Mouse (Mus musculus) spleen, adult 2 months (tissue): Measurements from ENCODE around the gene Krtdap. TPM values are rescaled to one million over a fixed set of nuclear protein-coding genes. Genes with fewer than 3 reads are reported as not detected.

Experiments
- DNase-seq, 2 experiments: peaks; one replicate each; pipeline versions ENCODE4 v3.0.0 to v3.0.0-alpha.2; 2012 to 2021; ENCODE audit warnings: low spot score in 2 of 2, low read depth in 1 of 2
- H3K27ac ChIP-seq: fragments of 200-500 bp; 2 replicates; pipeline ENCODE4 v1.5.1; 2012; ENCODE audit warnings: low read length, inconsistent platforms; ENCODE audit not compliant: insufficient read depth
- H3K27me3 ChIP-seq: fragments of 200-500 bp; 2 replicates; pipeline ENCODE4 v1.6.1; 2012; ENCODE audit warnings: mild to moderate bottlenecking, moderate library complexity, low read length, inconsistent platforms; ENCODE audit not compliant: control insufficient read depth, insufficient read depth
- H3K36me3 ChIP-seq: fragments of 200-500 bp; 2 replicates; pipeline ENCODE4 v1.6.1; 2012; ENCODE audit warnings: mild to moderate bottlenecking, low read length, inconsistent platforms; ENCODE audit not compliant: control insufficient read depth, insufficient read depth
- H3K4me1 ChIP-seq: fragments of 200-500 bp; 2 replicates; pipeline ENCODE4 v1.6.1; 2011; ENCODE audit warnings: inconsistent platforms; ENCODE audit not compliant: control insufficient read depth, insufficient read depth, insufficient read length
- H3K4me3 ChIP-seq: fragments of 200-500 bp; 2 replicates; pipeline ENCODE4 v1.5.1; 2011; ENCODE audit warnings: mild to moderate bottlenecking, inconsistent platforms; ENCODE audit not compliant: insufficient read depth, insufficient read length; ENCODE audit errors: extremely low read depth
- CTCF ChIP-seq: fragments of 200-500 bp; IDR thresholded peaks from 2 replicates; pipeline ENCODE4 v1.5.1; 2011; ENCODE audit warnings: mild to moderate bottlenecking, inconsistent platforms; ENCODE audit not compliant: insufficient read depth, insufficient read length, insufficient replicate concordance; ENCODE audit errors: extremely low read depth
- POLR2A ChIP-seq: fragments of 200-500 bp; IDR thresholded peaks from 2 replicates; pipeline ENCODE4 v1.6.1; 2011; ENCODE audit warnings: low read depth, low read length, inconsistent platforms
- WGBS: fragments of 180-500 bp; shearing (Covaris S2); methylation state at CpG from one replicate; pipeline ENCODE4 v1.1.7; 2018; 5-methylcytosine and 5-hydroxymethylcytosine counted together
- polyA plus RNA-seq: library from polyadenylated mRNA; depleted of rRNA; stranded (reverse); fragments of >200 nt; gene quantifications from 2 replicates; pipeline ENCODE4 v1.2.3, GENCODE M21; 2012

The Krtdap gene
- polyA plus RNA-seq, 1 experiment, result not detected

- TF ChIP-seq CTCF, result no peak
- no peak for TF ChIP-seq POLR2A
- no peak for DNase-seq
- WGBS, result 85% methylated on average over 9 of the region's 9 CpGs
- Histone ChIP-seq H3K4me1 (no peaks in the 10 kb centered on the region), H3K27me3 (no peaks in the 10 kb centered on the region), H3K36me3 (no peaks in the 10 kb centered on the region), H3K4me3 (no peak overlapping the region), H3K27ac (no peak overlapping the region)
These were observed 16.5 kb downstream of the Krtdap start for GRCm38 (mm10) chr7:30804026-30804715.

DNA sequence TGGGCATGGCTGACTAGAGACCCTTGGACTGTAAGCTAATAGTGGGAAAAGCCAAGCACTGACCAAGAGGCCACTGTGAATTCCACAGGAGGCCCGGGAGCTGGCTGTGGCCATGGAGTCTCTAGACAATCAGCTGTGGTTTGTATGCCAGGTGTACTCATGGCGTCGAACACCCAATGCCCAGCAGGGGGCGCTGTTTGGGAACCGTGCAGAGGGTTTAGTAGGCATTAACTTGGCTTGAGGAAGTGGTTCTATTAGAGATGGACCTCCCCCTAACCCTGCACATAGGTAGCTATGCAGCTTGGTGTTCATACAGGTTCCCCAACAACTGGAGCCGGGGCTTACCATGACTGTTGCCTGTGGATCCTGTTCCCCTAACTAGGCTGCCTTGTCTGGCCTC, 18.2 kb downstream of the Krtdap start:
- WGBS, result 40% methylated on average over 6 of the region's 6 CpGs
- peak; percentile 55 to 77 for DNase-seq
- no peaks in the 10 kb centered on the region for H3K36me3 ChIP-seq

DNA sequence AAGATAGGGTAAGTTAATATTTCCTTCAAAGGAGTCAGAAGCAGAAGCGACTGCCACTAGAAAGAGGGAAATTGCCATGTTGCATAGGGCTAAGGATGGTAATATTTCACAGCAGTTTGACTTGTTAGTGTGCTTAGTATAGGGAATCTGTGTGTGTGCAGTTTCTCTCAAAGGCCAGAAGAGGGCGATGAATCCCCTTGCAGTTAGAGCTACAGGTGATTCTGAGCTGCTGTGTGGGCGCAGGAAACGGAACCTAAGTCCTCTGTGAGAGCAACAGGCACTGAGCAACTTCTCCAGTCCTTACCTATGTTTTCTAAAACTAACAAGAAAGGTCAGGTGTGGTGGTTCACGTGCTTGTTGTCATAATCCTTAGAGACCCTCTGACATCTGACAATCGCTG, 22.6 kb downstream of the Krtdap start:
- no peak for DNase-seq
- TF ChIP-seq POLR2A, result no peak
- TF ChIP-seq CTCF, result peak; percentile 35; the same call in 1 of the 2 replicates
- no peaks in the 10 kb centered on the region for H3K36me3 ChIP-seq
- no peak overlapping the region for H3K27ac ChIP-seq
- H3K27me3 ChIP-seq, result no peaks in the 10 kb centered on the region
- peaks cover 5% of the 10 kb centered on the region; the same call in 1 of the 2 replicates for H3K4me1 ChIP-seq
- WGBS, result 78% methylated on average over 6 of the region's 6 CpGs
- no peak overlapping the region for H3K4me3 ChIP-seq

More for the DNA sequence above, 18.2 kb downstream of the Krtdap start:
- H3K27ac ChIP-seq, result no peak overlapping the region
- H3K4me3 ChIP-seq, result no peak overlapping the region
- H3K4me1 ChIP-seq, result no peaks in the 10 kb centered on the region
- no peak for TF ChIP-seq POLR2A
- TF ChIP-seq CTCF, result peak; percentile 71; the same call in 1 of the 2 replicates
- H3K27me3 ChIP-seq, result no peaks in the 10 kb centered on the region

DNA sequence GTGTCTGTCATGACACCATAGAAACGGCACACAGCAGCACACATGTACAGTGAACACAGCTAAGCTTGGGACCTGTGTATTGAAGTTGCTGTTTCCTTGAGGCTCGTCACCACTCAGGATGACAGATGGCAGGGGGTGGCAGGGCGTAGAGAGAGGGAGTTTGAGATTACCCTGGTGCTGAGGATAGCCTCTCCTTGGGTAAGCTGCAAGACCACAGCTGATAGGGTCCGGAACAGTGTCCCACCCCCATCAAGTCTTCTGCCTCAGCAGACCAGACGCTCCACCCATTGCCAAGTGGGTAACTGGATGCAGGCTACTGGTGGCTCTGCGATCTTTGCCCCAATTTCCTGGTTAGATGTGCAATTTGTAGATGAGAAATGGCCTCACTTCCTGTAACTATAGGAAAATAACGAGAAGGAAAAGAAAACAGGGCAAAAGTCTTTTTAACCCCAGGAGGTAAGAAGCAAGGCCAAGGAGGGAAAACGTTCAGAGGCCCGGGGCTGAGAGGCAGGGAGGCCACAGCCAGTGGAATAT, 24.1 kb downstream of the Krtdap start:
- H3K4me3 ChIP-seq, result no peak overlapping the region
- H3K27me3 ChIP-seq, result no peaks in the 10 kb centered on the region
- 0 out of 2 replicates have a peak overlapping the region, but pooled peaks have one; percentile 4 for H3K27ac ChIP-seq
- TF ChIP-seq CTCF (no peak), POLR2A (no peak)
- DNase-seq, result no peak
- 19% methylated on average over 9 of the region's 9 CpGs for WGBS
- no peaks in the 10 kb centered on the region for H3K36me3 ChIP-seq
- H3K4me1 ChIP-seq, result peaks cover 5% of the 10 kb centered on the region; the same call in 1 of the 2 replicates

GRCm38 (mm10) chr7:30812291-30812807, 24.7 kb downstream of the Krtdap start:
- no peak for DNase-seq
- TF ChIP-seq CTCF, result no peak
- no peak for TF ChIP-seq POLR2A
- 37% methylated on average over 6 of the region's 6 CpGs for WGBS
- Histone ChIP-seq H3K4me3 (no peak overlapping the region), H3K36me3 (no peaks in the 10 kb centered on the region), H3K27ac (0 out of 2 replicates have a peak overlapping the region, but pooled peaks have one; percentile 19), H3K4me1 (peaks cover 5% of the 10 kb centered on the region; the same call in 1 of the 2 replicates), H3K27me3 (no peaks in the 10 kb centered on the region)

- Histone ChIP-seq H3K27ac (peak overlapping the region; percentile 40; the same call in 1 of the 2 replicates), H3K4me1 (peaks cover 24% of the 10 kb centered on the region), H3K36me3 (no peaks in the 10 kb centered on the region), H3K27me3 (no peaks in the 10 kb centered on the region), H3K4me3 (peak overlapping the region; percentile 37)
- TF ChIP-seq POLR2A (no peak), CTCF (no peak)
- DNase-seq, result no peak
- 8% methylated on average over 6 of the region's 6 CpGs for WGBS
These were observed 32.4 kb downstream of the Krtdap start for GRCm38 (mm10) chr7:30820131-30820530.
